Mouse (Mus musculus): Measurements from ENCODE around the gene Mical3.

DNA sequence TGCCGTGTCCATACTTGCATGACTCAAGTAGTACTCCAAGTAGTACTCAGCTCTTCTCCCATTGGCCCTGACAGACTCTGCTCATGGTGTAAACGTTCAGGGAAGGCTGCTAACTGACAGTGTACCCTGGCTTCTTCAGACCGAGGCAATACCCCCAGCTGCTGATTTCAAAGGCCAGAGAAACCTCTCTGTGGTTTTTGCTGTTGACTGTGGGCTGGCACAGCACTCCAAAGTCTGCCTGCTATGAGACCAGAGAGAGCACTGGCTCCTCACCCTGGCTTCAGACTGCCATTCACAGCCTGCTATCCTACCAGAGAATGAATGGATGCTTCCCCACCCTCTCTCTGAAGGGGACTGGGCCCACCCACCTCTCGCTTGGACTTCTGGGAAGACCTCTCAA, 173.5 kb downstream of the Mical3 start:
- TF ChIP-seq CTCF (IDR thresholded peaks at IDR 0.05): no peak
- TF ChIP-seq EP300 (IDR thresholded peaks at IDR 0.05; ENCODE audit: insufficient read depth, low read depth, low read length): no peak
